Comparison of ENCODE assay signal across 8 mouse cellular contexts in the genomic region with DNA sequence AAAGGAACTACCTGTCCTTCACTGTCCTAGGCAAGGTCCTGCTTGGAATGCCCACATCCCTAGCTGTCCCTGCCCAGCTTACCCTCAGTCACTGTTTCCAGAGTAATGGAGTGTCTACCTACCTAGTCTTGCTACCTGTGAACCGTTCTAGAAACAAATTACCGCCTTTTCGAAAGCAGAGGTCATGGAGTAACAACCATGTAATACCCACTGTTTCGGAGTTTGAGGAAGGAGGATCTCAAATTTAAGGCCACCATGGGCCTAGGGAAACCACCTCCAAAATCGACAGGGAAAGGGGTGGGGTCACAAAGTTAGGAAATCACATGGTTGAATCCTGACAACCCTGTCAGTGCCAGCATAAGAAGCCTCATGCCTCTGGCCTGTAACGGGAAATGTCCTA. TPM values are rescaled to one million over a fixed set of nuclear protein-coding genes. Genes with fewer than 3 reads are reported as not detected.
DNase-seq lines count a peak whose midpoint lies in the region; ATAC-seq and TF ChIP-seq lines count a peak whose summit lies in the region.

No protein-coding gene starts in this region.

- peak overlapping the region; percentile 93 for H3K27ac ChIP-seq in forebrain, embryonic 13.5 days
- H3K27ac ChIP-seq in limb, embryonic 13.5 days: peak overlapping the region; percentile 90
- H3K27ac ChIP-seq in stomach, embryonic 15.5 days: peak overlapping the region; percentile 89
- no peak overlapping the region for H3K27ac ChIP-seq in left cerebral cortex, adult 2 months

- no peaks in the 10 kb centered on the region for H3K9me3 ChIP-seq in megakaryocyte, embryonic 14.5 days
- no peaks in the 10 kb centered on the region for H3K9me3 ChIP-seq in forebrain, embryonic 13.5 days (replicated peaks)
- H3K9me3 ChIP-seq in limb, embryonic 13.5 days: no peaks in the 10 kb centered on the region
- H3K9me3 ChIP-seq in stomach, embryonic 15.5 days: no peaks in the 10 kb centered on the region

- H3K4me3 ChIP-seq in megakaryocyte, embryonic 14.5 days (replicated peaks): peak overlapping the region; percentile 93
- peak overlapping the region; percentile 74 for H3K4me3 ChIP-seq in forebrain, embryonic 13.5 days
- H3K4me3 ChIP-seq in limb, embryonic 13.5 days: peak overlapping the region; percentile 76
- H3K4me3 ChIP-seq in stomach, embryonic 15.5 days (replicated peaks): peak overlapping the region; percentile 71
- H3K4me3 ChIP-seq in left cerebral cortex, adult 2 months: no peak overlapping the region

- H3K27me3 ChIP-seq in megakaryocyte, embryonic 14.5 days (replicated peaks): no peaks in the 10 kb centered on the region
- H3K27me3 ChIP-seq in forebrain, embryonic 13.5 days: no peaks in the 10 kb centered on the region
- H3K27me3 ChIP-seq in limb, embryonic 13.5 days: no peaks in the 10 kb centered on the region
- no peaks in the 10 kb centered on the region for H3K27me3 ChIP-seq in stomach, embryonic 15.5 days (replicated peaks)

- peaks cover 51% of the 10 kb centered on the region for H3K36me3 ChIP-seq in megakaryocyte, embryonic 14.5 days (replicated peaks; ENCODE audit: low read length)
- peaks cover 49% of the 10 kb centered on the region for H3K36me3 ChIP-seq in forebrain, embryonic 13.5 days (ENCODE audit: poor library complexity, severe bottlenecking)
- peaks cover 50% of the 10 kb centered on the region for H3K36me3 ChIP-seq in limb, embryonic 13.5 days
- peaks cover 36% of the 10 kb centered on the region for H3K36me3 ChIP-seq in stomach, embryonic 15.5 days

- DNase-seq in urinary bladder, postnatal 10 days (ENCODE audit: low spot score): no peak
- no peak for DNase-seq in left cerebral cortex, postnatal 10 days (ENCODE audit: extremely low spot score in 1 of 2, low spot score in 2 of 2)
- no peak for DNase-seq in left cerebral cortex, adult 2 months (ENCODE audit: extremely low spot score in 1 of 2, low spot score in 2 of 2)

- no peak for ATAC-seq in megakaryocyte, adult 5-6 weeks (ENCODE audit: poor library complexity, severe bottlenecking)
- ATAC-seq in forebrain, embryonic 13.5 days: no peak
- no peak for ATAC-seq in limb, embryonic 13.5 days (ENCODE audit: low FRiP score, low read depth)
- no peak for ATAC-seq in stomach, embryonic 15.5 days (ENCODE audit: insufficient read depth, low FRiP score, low read depth)

- no peak for TF ChIP-seq CTCF in left cerebral cortex, adult 2 months (IDR thresholded peaks at IDR 0.05)

- 44% methylated on average over 6 of the region's 6 CpGs for WGBS in forebrain, embryonic 13.5 days
- WGBS in limb, embryonic 13.5 days: 33% methylated on average over 6 of the region's 6 CpGs
- 44% methylated on average over 6 of the region's 6 CpGs for WGBS in stomach, embryonic 15.5 days

- H3K4me2 ChIP-seq in forebrain, embryonic 13.5 days: peak overlapping the region; percentile 86
- H3K4me2 ChIP-seq in limb, embryonic 13.5 days (replicated peaks): peak overlapping the region; percentile 84
- peak overlapping the region; percentile 97 for H3K4me2 ChIP-seq in stomach, embryonic 15.5 days

- H3K4me1 ChIP-seq in megakaryocyte, embryonic 14.5 days: peaks cover 51% of the 10 kb centered on the region
- H3K4me1 ChIP-seq in forebrain, embryonic 13.5 days: peaks cover 26% of the 10 kb centered on the region
- peaks cover 25% of the 10 kb centered on the region for H3K4me1 ChIP-seq in limb, embryonic 13.5 days
- peaks cover 14% of the 10 kb centered on the region for H3K4me1 ChIP-seq in stomach, embryonic 15.5 days

- intact Hi-C loops in left cerebral cortex, postnatal 10 days (cut with DNase I): no loop called here
- intact Hi-C loops in left cerebral cortex, adult 2 months (cut with DNase I): loop anchor here (5.0 kb wide), 1 partner anchor 44 kb away; no protein-coding TSS in a partner anchor

- peak overlapping the region; percentile 87; the same call in 1 of the 2 replicates for H3K9ac ChIP-seq in forebrain, embryonic 13.5 days
- H3K9ac ChIP-seq in limb, embryonic 13.5 days: peak overlapping the region; percentile 85; the same call in 1 of the 2 replicates
- no peak overlapping the region for H3K9ac ChIP-seq in stomach, embryonic 15.5 days

RNA-seq across cellular contexts. Expression of gene Dhrs13, which starts 0.7 kb away (rescaled TPM):
- polyA plus RNA-seq in megakaryocyte, embryonic 14.5 days (2012; ENCODE audit: insufficient read depth, low replicate concordance): 5.9 and 7.0 TPM in 2 replicates
- 4.8 and 5.6 TPM in 2 replicates for total RNA-seq in megakaryocyte, adult 5-6 weeks (2015)
- total RNA-seq in megakaryocyte, adult 5-6 weeks (2017): 3.5 and 5.3 TPM in 2 replicates
- polyA plus RNA-seq in forebrain, embryonic 13.5 days (2015; fragmentation: Nextera tagmentation; extraction: Ambion mirVana): 23.4 and 26.6 TPM in 2 replicates
- 20.1 and 21.1 TPM in 2 replicates for polyA plus RNA-seq in limb, embryonic 13.5 days (2015; fragmentation: Nextera tagmentation; extraction: Ambion mirVana)
- 17.3 and 19.4 TPM in 2 replicates for polyA plus RNA-seq in stomach, embryonic 15.5 days (2015; fragmentation: Nextera tagmentation; extraction: Ambion mirVana)
- 10 to 100 TPM; 22.6 to 24.6 TPM for total RNA-seq in left cerebral cortex, postnatal 10 days (2021)
- 1 to 10 TPM; 5.5 to 6.3 TPM for total RNA-seq in left cerebral cortex, adult 2 months (2021)

RNA-seq across cellular contexts. Expression of gene Flot2, which starts 6.3 kb away (rescaled TPM):
- polyA plus RNA-seq in megakaryocyte, embryonic 14.5 days (2012; ENCODE audit: insufficient read depth, low replicate concordance): 2.2 and 9.5 TPM in 2 replicates
- total RNA-seq in megakaryocyte, adult 5-6 weeks (2015): 82.9 and 91.4 TPM in 2 replicates
- total RNA-seq in megakaryocyte, adult 5-6 weeks (2017): 140 and 141 TPM in 2 replicates
- polyA plus RNA-seq in forebrain, embryonic 13.5 days (2015; fragmentation: Nextera tagmentation; extraction: Ambion mirVana): 69.6 and 78.1 TPM in 2 replicates
- polyA plus RNA-seq in limb, embryonic 13.5 days (2015; fragmentation: Nextera tagmentation; extraction: Ambion mirVana): 52.0 and 52.9 TPM in 2 replicates
- polyA plus RNA-seq in stomach, embryonic 15.5 days (2015; fragmentation: Nextera tagmentation; extraction: Ambion mirVana): 54.1 and 60.5 TPM in 2 replicates
- 100 to 1,000 TPM; 148 TPM for total RNA-seq in left cerebral cortex, postnatal 10 days (2021)
- total RNA-seq in left cerebral cortex, adult 2 months (2021): 10 to 100 TPM; 91.2 to 96.0 TPM

RNA-seq across cellular contexts. Expression of gene Eral1, which starts 48.8 kb away (rescaled TPM):
- 1.6 TPM in 1 of 2 replicates, not detected in the other for polyA plus RNA-seq in megakaryocyte, embryonic 14.5 days (2012; ENCODE audit: insufficient read depth, low replicate concordance)
- total RNA-seq in megakaryocyte, adult 5-6 weeks (2015): 14.1 and 19.2 TPM in 2 replicates
- 20.9 and 22.1 TPM in 2 replicates for total RNA-seq in megakaryocyte, adult 5-6 weeks (2017)
- 33.0 and 36.6 TPM in 2 replicates for polyA plus RNA-seq in forebrain, embryonic 13.5 days (2015; fragmentation: Nextera tagmentation; extraction: Ambion mirVana)
- polyA plus RNA-seq in limb, embryonic 13.5 days (2015; fragmentation: Nextera tagmentation; extraction: Ambion mirVana): 37.8 and 38.7 TPM in 2 replicates
- 26.5 and 30.6 TPM in 2 replicates for polyA plus RNA-seq in stomach, embryonic 15.5 days (2015; fragmentation: Nextera tagmentation; extraction: Ambion mirVana)
- 10 to 100 TPM; 16.7 to 18.5 TPM for total RNA-seq in left cerebral cortex, postnatal 10 days (2021)
- total RNA-seq in left cerebral cortex, adult 2 months (2021): 10 to 100 TPM; 18.9 to 19.0 TPM

RNA-seq across cellular contexts. Expression of gene Phf12, which starts 48.8 kb away (rescaled TPM):
- polyA plus RNA-seq in megakaryocyte, embryonic 14.5 days (2012; ENCODE audit: insufficient read depth, low replicate concordance): 75.4 and 178 TPM in 2 replicates
- 51.2 and 64.5 TPM in 2 replicates for total RNA-seq in megakaryocyte, adult 5-6 weeks (2015)
- 21.0 and 26.3 TPM in 2 replicates for total RNA-seq in megakaryocyte, adult 5-6 weeks (2017)
- 20.7 and 24.5 TPM in 2 replicates for polyA plus RNA-seq in forebrain, embryonic 13.5 days (2015; fragmentation: Nextera tagmentation; extraction: Ambion mirVana)
- 21.5 and 22.0 TPM in 2 replicates for polyA plus RNA-seq in limb, embryonic 13.5 days (2015; fragmentation: Nextera tagmentation; extraction: Ambion mirVana)
- polyA plus RNA-seq in stomach, embryonic 15.5 days (2015; fragmentation: Nextera tagmentation; extraction: Ambion mirVana): 13.4 and 18.0 TPM in 2 replicates
- 10 to 100 TPM; 48.9 to 51.4 TPM for total RNA-seq in left cerebral cortex, postnatal 10 days (2021)
- 10 to 100 TPM; 58.9 to 59.2 TPM for total RNA-seq in left cerebral cortex, adult 2 months (2021)

Comparison
In these comparisons a context has a peak if more than half of its experiments do, and no peak if none do; other contexts are left out.
1. RNA of gene Eral1, which starts 48.8 kb away (polyA plus RNA-seq): 37.8 to 38.7 TPM in limb, embryonic 13.5 days, 33.0 to 36.6 TPM in forebrain, embryonic 13.5 days and 26.5 to 30.6 TPM in stomach, embryonic 15.5 days; 1.6 TPM in megakaryocyte, embryonic 14.5 days; every median in the first group is over 10 times any median in the second.
2. Peak in every context shown above with its lines, with median percentiles within 50 percentile points of each other: H3K4me2 ChIP-seq.